ENCODE assay signal across 8 mouse cellular contexts in the genomic region with DNA sequence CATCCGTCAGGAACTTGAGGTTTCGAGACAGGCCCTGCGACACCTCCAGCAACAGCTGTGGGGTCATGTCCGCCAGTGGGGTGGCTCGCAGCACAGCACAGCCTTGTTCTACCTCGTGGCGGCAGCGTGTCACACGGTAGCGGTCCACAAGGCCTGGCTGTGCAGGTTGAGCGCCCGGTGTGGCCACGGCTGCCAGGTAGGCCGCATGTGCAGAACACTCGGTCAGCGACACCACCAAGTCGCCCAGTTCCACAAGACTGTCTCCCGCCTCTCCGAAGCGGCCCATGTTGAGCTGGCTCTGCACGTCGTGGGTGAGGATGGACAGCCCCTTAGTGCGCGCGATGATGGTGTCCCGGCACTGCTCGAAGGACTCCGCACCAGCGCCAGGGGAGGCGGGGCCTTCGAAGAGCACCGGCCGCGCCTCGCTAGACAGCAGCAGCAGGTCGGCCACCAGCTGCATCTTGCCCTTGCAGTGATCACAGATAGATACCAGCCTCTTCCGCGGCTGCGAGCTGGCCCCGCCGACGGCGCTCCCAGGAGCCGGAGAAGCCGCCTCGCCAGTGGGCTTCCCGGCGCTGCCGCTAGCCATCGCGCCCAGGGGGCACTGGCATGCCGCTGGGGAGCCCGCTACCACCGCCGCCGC. TPM values are rescaled to one million over a fixed set of nuclear protein-coding genes. Genes with fewer than 3 reads are reported as not detected.
DNase-seq lines count a peak whose midpoint lies in the region; ATAC-seq and TF ChIP-seq lines count a peak whose summit lies in the region.

No protein-coding gene starts in this region.

- peak; percentile 14 for ATAC-seq in intestine, postnatal 0 days
- peak; percentile 21 for ATAC-seq in midbrain, embryonic 15.5 days (replicated peaks)

- peaks cover 8% of the 10 kb centered on the region; the same call in 1 of the 2 replicates for H3K36me3 ChIP-seq in intestine, postnatal 0 days (ENCODE audit: control insufficient read depth, insufficient read depth)
- no peaks in the 10 kb centered on the region for H3K36me3 ChIP-seq in midbrain, embryonic 15.5 days (replicated peaks)
- no peaks in the 10 kb centered on the region for H3K36me3 ChIP-seq in testis, adult 2 months (ENCODE audit: control insufficient read depth, insufficient read depth, low read length)

- H3K27me3 ChIP-seq in intestine, postnatal 0 days (replicated peaks; ENCODE audit: control insufficient read depth, insufficient read depth, low read length) = no peaks in the 10 kb centered on the region
- no peaks in the 10 kb centered on the region for H3K27me3 ChIP-seq in midbrain, embryonic 15.5 days (replicated peaks)
- H3K27me3 ChIP-seq in testis, adult 2 months (ENCODE audit: control insufficient read depth, insufficient read depth, low read length) = no peaks in the 10 kb centered on the region

- H3K4me2 ChIP-seq in intestine, postnatal 0 days (replicated peaks; ENCODE audit: low read depth) = peak overlapping the region; percentile 95
- peak overlapping the region; percentile 67 for H3K4me2 ChIP-seq in midbrain, embryonic 15.5 days

- no peaks in the 10 kb centered on the region for H3K9me3 ChIP-seq in intestine, postnatal 0 days (ENCODE audit: control insufficient read depth)
- no peaks in the 10 kb centered on the region for H3K9me3 ChIP-seq in midbrain, embryonic 15.5 days

- peak overlapping the region; percentile 75 for H3K4me3 ChIP-seq in intestine, postnatal 0 days (ENCODE audit: low read depth, low read length)
- peak overlapping the region; percentile 82 for H3K4me3 ChIP-seq in midbrain, embryonic 15.5 days
- peak overlapping the region; percentile 85 for H3K4me3 ChIP-seq in testis, adult 2 months (ENCODE audit: control insufficient read depth, low read depth, low read length)

- TF ChIP-seq CTCF in intestine, postnatal 0 days (IDR thresholded peaks at IDR 0.05; ENCODE audit: low read depth) = 0 out of 2 replicates have a peak, but pooled peaks have one; percentile 3
- no peak for TF ChIP-seq CTCF in testis, adult 2 months (IDR thresholded peaks at IDR 0.05; ENCODE audit: control insufficient read depth, insufficient read depth, insufficient replicate concordance, low read depth, low read length)

- peaks cover 22% of the 10 kb centered on the region for H3K4me1 ChIP-seq in intestine, postnatal 0 days (replicated peaks; ENCODE audit: control insufficient read depth, insufficient read depth, low read length)
- H3K4me1 ChIP-seq in midbrain, embryonic 15.5 days = peaks cover 59% of the 10 kb centered on the region
- peaks cover 8% of the 10 kb centered on the region; the same call in 1 of the 2 replicates for H3K4me1 ChIP-seq in testis, adult 2 months (ENCODE audit: control insufficient read depth, insufficient read depth, low read length)

- H3K9ac ChIP-seq in intestine, postnatal 0 days (ENCODE audit: low read depth, low read length) = peak overlapping the region; percentile 94
- peak overlapping the region; percentile 91 for H3K9ac ChIP-seq in midbrain, embryonic 15.5 days

- TF ChIP-seq POLR2A in testis, adult 2 months (IDR thresholded peaks at IDR 0.05; ENCODE audit: control insufficient read depth, low read depth, low read length) = no peak

- DNase-seq in 416B (ENCODE audit: low read depth) (peak; percentile 49), ZHBTc4 (ENCODE audit: low read depth, low spot score) (peak; percentile 72), liver (peak; percentile 85)
- peak; percentile 74 for DNase-seq in embryo, embryonic 10 days (ENCODE audit: low spot score)
- DNase-seq in gastrocnemius, postnatal 36 days = peak; percentile 40 to 54

- H3K27ac ChIP-seq in intestine, postnatal 0 days (ENCODE audit: low read depth, low read length) = peak overlapping the region; percentile 99
- peak overlapping the region; percentile 92 for H3K27ac ChIP-seq in midbrain, embryonic 15.5 days
- peak overlapping the region; percentile 58 for H3K27ac ChIP-seq in testis, adult 2 months (ENCODE audit: control insufficient read depth, insufficient read depth, low read depth, low read length)

- intact Hi-C loops in gastrocnemius, postnatal 36 days (cut with DNase I) = loop anchor here (5.0 to 10.0 kb wide), 3 partner anchors 70 to 878 kb away; no protein-coding TSS in a partner anchor

- 11% methylated on average over 56 of the region's 56 CpGs for WGBS in intestine, postnatal 0 days
- 17% methylated on average over 56 of the region's 56 CpGs for WGBS in midbrain, embryonic 15.5 days

RNA-seq across cellular contexts. Expression of a gene that starts 1.4 kb away (rescaled TPM):
- 1 to 10 TPM; 2.1 to 2.6 TPM for total RNA-seq in gastrocnemius, postnatal 36 days (2021)
- 11.8 and 12.0 TPM in 2 replicates for polyA plus RNA-seq in intestine, postnatal 0 days (2015; fragmentation: Nextera tagmentation; extraction: Ambion mirVana)
- polyA plus RNA-seq in midbrain, embryonic 15.5 days (2015; fragmentation: Nextera tagmentation; extraction: Ambion mirVana) = 10.1 and 12.1 TPM in 2 replicates
- polyA plus RNA-seq in testis, adult 2 months (2012; rRNA removed) = 3.2 and 3.5 TPM in 2 replicates

RNA-seq across cellular contexts. Expression of a gene that starts 1.5 kb away (rescaled TPM):
- total RNA-seq in gastrocnemius, postnatal 36 days (2021) = 10 to 100 TPM; 20.9 to 25.9 TPM
- 53.6 and 55.0 TPM in 2 replicates for polyA plus RNA-seq in intestine, postnatal 0 days (2015; fragmentation: Nextera tagmentation; extraction: Ambion mirVana)
- 64.7 and 67.1 TPM in 2 replicates for polyA plus RNA-seq in midbrain, embryonic 15.5 days (2015; fragmentation: Nextera tagmentation; extraction: Ambion mirVana)
- 23.9 and 33.9 TPM in 2 replicates for polyA plus RNA-seq in testis, adult 2 months (2012; rRNA removed)

Comparison
In these comparisons a context has a peak if more than half of its experiments do, and no peak if none do; other contexts are left out.
1. Peak in every context shown above with its lines: DNase-seq, ATAC-seq, H3K4me3 ChIP-seq and H3K27ac ChIP-seq.